Mouse (Mus musculus): Measurements from ENCODE around the gene Unc13c.

DNA sequence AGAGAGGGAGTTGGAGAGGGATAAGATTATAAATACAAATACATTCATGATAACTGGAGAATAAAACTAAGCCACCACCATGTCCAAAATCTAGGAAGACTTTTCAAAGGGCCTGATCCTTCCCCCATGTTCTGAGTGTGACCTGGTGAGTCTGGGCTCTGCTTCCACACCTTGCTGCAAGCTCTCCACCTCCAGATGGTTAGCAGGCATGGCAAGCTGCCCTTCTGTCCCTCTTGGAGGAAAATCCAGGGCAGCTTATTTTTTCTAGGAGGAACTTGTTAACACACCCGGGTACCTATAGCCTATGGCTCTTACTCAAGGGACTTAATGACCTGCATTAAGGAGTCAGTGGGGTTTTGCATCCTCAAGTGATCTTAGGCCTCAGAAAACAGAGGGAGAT, 364.8 kb downstream of the Unc13c start:
- TF ChIP-seq POLR2A (IDR thresholded peaks at IDR 0.05; ENCODE audit: control insufficient read depth, extremely low read depth, insufficient read depth, low read length, poor library complexity) (no peak), CTCF (IDR thresholded peaks at IDR 0.05; ENCODE audit: borderline replicate concordance, control insufficient read depth, extremely low read depth, insufficient read depth, low read length, poor library complexity) (no peak)
